Comparison of ENCODE assay signal across 16 mouse cellular contexts in genomic region chr6:33525695-33526366, GRCm38 (mm10).
DNase-seq lines count a peak whose midpoint lies in the region; ATAC-seq lines count a peak whose summit lies in the region.
"Had no signal": no experiment of that assay in that cellular context is flagged by ENCODE, and none has a peak within 500 bp of the region (broad histone marks: within the 10 kb centered on the region; RNA-seq: fewer than 3 reads in every experiment).

No protein-coding gene starts in this region.

- H3K36me3 ChIP-seq in forebrain, embryonic 16.5 days (ENCODE audit: control insufficient read depth, insufficient read depth) = no peaks in the 10 kb centered on the region
- H3K36me3 ChIP-seq in kidney, embryonic 14.5 days (ENCODE audit: control insufficient read depth, insufficient read depth, low read length) = no peaks in the 10 kb centered on the region
- H3K36me3 ChIP-seq: heart, embryonic 15.5 days; limb, embryonic 10.5 days had no signal

- H3K4me2 ChIP-seq in forebrain, embryonic 16.5 days (ENCODE audit: low read length) = no peak overlapping the region
- no peak overlapping the region for H3K4me2 ChIP-seq in kidney, embryonic 14.5 days (replicated peaks; ENCODE audit: low read depth, low read length)
- H3K4me2 ChIP-seq: heart, embryonic 15.5 days; hindbrain, embryonic 14.5 days had no signal

- H3K4me3 ChIP-seq in forebrain, embryonic 16.5 days (replicated peaks; ENCODE audit: low read length) = no peak overlapping the region
- H3K4me3 ChIP-seq in kidney, embryonic 14.5 days (ENCODE audit: low read length) = no peak overlapping the region
- H3K4me3 ChIP-seq: erythroblast, embryonic 14.5 days; heart, embryonic 15.5 days; limb, embryonic 10.5 days had no signal

- no peak overlapping the region for H3K9ac ChIP-seq in forebrain, embryonic 16.5 days (replicated peaks; ENCODE audit: low read depth, low read length)
- H3K9ac ChIP-seq in kidney, embryonic 14.5 days (ENCODE audit: low read depth, low read length) = no peak overlapping the region
- H3K9ac ChIP-seq: heart, embryonic 15.5 days; hindbrain, embryonic 14.5 days had no signal

- DNase-seq in left cerebral cortex, postnatal 10 days (ENCODE audit: extremely low spot score in 1 of 2, low spot score in 2 of 2) = peak; percentile 27 to 59
- DNase-seq in left cerebral cortex, adult 18-20 months (ENCODE audit: low spot score in 2 of 2) = no peak
- DNase-seq in cerebellum, adult 18-20 months = peak; percentile 45 to 55
- no peak for DNase-seq in gastrocnemius, postnatal 36 days
- DNase-seq: kidney, adult 9 months; lung, postnatal 36 days; thymus, postnatal 25 days had no signal

- ATAC-seq in forebrain, embryonic 16.5 days = peak; percentile 95
- ATAC-seq in megakaryocyte progenitor cell, adult 5-6 weeks (replicated peaks; ENCODE audit: poor library complexity) = peak; percentile 23; the same call in 1 of the 2 replicates
- no peak for ATAC-seq in kidney, embryonic 14.5 days (ENCODE audit: low FRiP score, low TSS enrichment)
- ATAC-seq: activated CD4-positive, CD25-positive, alpha-beta regulatory T cell, adult 4 months; midbrain, embryonic 16.5 days had no signal

- H3K4me1 ChIP-seq in forebrain, embryonic 16.5 days (replicated peaks; ENCODE audit: control insufficient read depth, insufficient read depth, low read length) = peaks cover 6% of the 10 kb centered on the region
- no peaks in the 10 kb centered on the region for H3K4me1 ChIP-seq in kidney, embryonic 14.5 days (ENCODE audit: control insufficient read depth, insufficient read depth, low read length)
- H3K4me1 ChIP-seq: heart, embryonic 15.5 days; limb, embryonic 10.5 days had no signal

- H3K27me3 ChIP-seq in forebrain, embryonic 16.5 days (replicated peaks; ENCODE audit: control insufficient read depth, insufficient read depth, low read length) = no peaks in the 10 kb centered on the region
- no peaks in the 10 kb centered on the region for H3K27me3 ChIP-seq in kidney, embryonic 14.5 days (ENCODE audit: control insufficient read depth, insufficient read depth, low read length)
- H3K27me3 ChIP-seq: heart, embryonic 15.5 days had no signal

- 39% methylated on average over 7 of the region's 7 CpGs for WGBS in forebrain, embryonic 16.5 days
- 89% methylated on average over 7 of the region's 7 CpGs for WGBS in kidney, embryonic 14.5 days

- peak overlapping the region; percentile 87 for H3K27ac ChIP-seq in forebrain, embryonic 16.5 days (ENCODE audit: low read length)
- no peak overlapping the region for H3K27ac ChIP-seq in kidney, embryonic 14.5 days (ENCODE audit: low read depth, low read length)
- H3K27ac ChIP-seq: heart, embryonic 15.5 days; hindbrain, embryonic 14.5 days; limb, embryonic 10.5 days had no signal

- H3K9me3 ChIP-seq in forebrain, embryonic 16.5 days (ENCODE audit: control insufficient read depth, low read length) = no peaks in the 10 kb centered on the region
- H3K9me3 ChIP-seq in kidney, embryonic 14.5 days (ENCODE audit: control insufficient read depth, low read length) = no peaks in the 10 kb centered on the region
- H3K9me3 ChIP-seq: heart, embryonic 15.5 days; limb, embryonic 10.5 days had no signal

- intact Hi-C loops in left cerebral cortex, postnatal 10 days (cut with DNase I) = loop anchor here (2.0 kb wide), 1 partner anchor 65 kb away; no protein-coding TSS in a partner anchor
- intact Hi-C loops in gastrocnemius, postnatal 36 days (cut with DNase I) = no loop called here

Comparison
In these comparisons a context has a peak if more than half of its experiments do, and no peak if none do; other contexts are left out.
1. DNase-seq: peak in left cerebral cortex, postnatal 10 days (2 of 2) and cerebellum, adult 18-20 months (2 of 2); none in left cerebral cortex, adult 18-20 months (0 of 2) and gastrocnemius, postnatal 36 days (0 of 2).